Mouse (Mus musculus) kidney, embryonic 14.5 days (tissue): ENCODE results near the gene Gm20716. TPM values are rescaled to one million over a fixed set of nuclear protein-coding genes. Genes with fewer than 3 reads are reported as not detected.

Experiments used
- ATAC-seq: fragments of 200-750 bp; cut with Nextera tagmentation; 2 replicates; pipeline ENCODE4 v1.8.0; 2017; ENCODE audit warnings: moderate number of reproducible peaks, mild to moderate bottlenecking, moderate TSS enrichment, moderate library complexity; ENCODE audit not compliant: low FRiP score, low TSS enrichment
- H3K27ac ChIP-seq: fragments of 300-500 bp; sonication (generic); 2 replicates; pipeline ENCODE4 v1.5.1; 2014; ENCODE audit warnings: low read depth, mild to moderate bottlenecking, low read length, moderate library complexity, mixed read lengths
- H3K27me3 ChIP-seq: fragments of 300-500 bp; sonication (generic); 2 replicates; pipeline ENCODE4 v1.6.1; 2014; ENCODE audit warnings: mild to moderate bottlenecking, low read length; ENCODE audit not compliant: control insufficient read depth, insufficient read depth
- H3K36me3 ChIP-seq: fragments of 300-500 bp; sonication (generic); 2 replicates; pipeline ENCODE4 v1.6.1; 2014; ENCODE audit warnings: low read length, mixed read lengths; ENCODE audit not compliant: control insufficient read depth, insufficient read depth
- H3K4me1 ChIP-seq: fragments of 300-500 bp; sonication (generic); 2 replicates; pipeline ENCODE4 v1.6.1; 2014; ENCODE audit warnings: low read length, mixed read lengths; ENCODE audit not compliant: control insufficient read depth, insufficient read depth
- H3K4me2 ChIP-seq: fragments of 300-500 bp; sonication (generic); replicated peaks from 2 replicates; pipeline ENCODE4 v1.6.1; 2014; ENCODE audit warnings: low read depth, mild to moderate bottlenecking, low read length
- H3K4me3 ChIP-seq: fragments of 300-500 bp; sonication (generic); 2 replicates; pipeline ENCODE4 v1.5.1; 2014; ENCODE audit warnings: mild to moderate bottlenecking, low read length
- H3K9ac ChIP-seq: fragments of 300-500 bp; sonication (generic); 2 replicates; pipeline ENCODE4 v1.6.1; 2014; ENCODE audit warnings: low read depth, mild to moderate bottlenecking, low read length, moderate library complexity
- H3K9me3 ChIP-seq: fragments of 300-500 bp; sonication (generic); 2 replicates; pipeline ENCODE4 v1.6.1; 2016; ENCODE audit warnings: low read length; ENCODE audit not compliant: control insufficient read depth
- WGBS: fragments of 180-500 bp; shearing (Covaris S2); extraction: QIAGEN DNeasy Blood & Tissue Kit; methylation state at CpG from one replicate; pipeline ENCODE4 v1.1.7; 2014; 5-methylcytosine and 5-hydroxymethylcytosine counted together
- polyA plus RNA-seq: library from polyadenylated mRNA; unstranded; fragments of >200 nt; fragmentation: Nextera tagmentation; extraction: Ambion mirVana; gene quantifications from 2 replicates; pipeline ENCODE4 v1.2.1, GENCODE M21; 2014

Gm20716 gene
- polyA plus RNA-seq, 1 experiment from 2014 or later, result 29.9 TPM

DNA sequence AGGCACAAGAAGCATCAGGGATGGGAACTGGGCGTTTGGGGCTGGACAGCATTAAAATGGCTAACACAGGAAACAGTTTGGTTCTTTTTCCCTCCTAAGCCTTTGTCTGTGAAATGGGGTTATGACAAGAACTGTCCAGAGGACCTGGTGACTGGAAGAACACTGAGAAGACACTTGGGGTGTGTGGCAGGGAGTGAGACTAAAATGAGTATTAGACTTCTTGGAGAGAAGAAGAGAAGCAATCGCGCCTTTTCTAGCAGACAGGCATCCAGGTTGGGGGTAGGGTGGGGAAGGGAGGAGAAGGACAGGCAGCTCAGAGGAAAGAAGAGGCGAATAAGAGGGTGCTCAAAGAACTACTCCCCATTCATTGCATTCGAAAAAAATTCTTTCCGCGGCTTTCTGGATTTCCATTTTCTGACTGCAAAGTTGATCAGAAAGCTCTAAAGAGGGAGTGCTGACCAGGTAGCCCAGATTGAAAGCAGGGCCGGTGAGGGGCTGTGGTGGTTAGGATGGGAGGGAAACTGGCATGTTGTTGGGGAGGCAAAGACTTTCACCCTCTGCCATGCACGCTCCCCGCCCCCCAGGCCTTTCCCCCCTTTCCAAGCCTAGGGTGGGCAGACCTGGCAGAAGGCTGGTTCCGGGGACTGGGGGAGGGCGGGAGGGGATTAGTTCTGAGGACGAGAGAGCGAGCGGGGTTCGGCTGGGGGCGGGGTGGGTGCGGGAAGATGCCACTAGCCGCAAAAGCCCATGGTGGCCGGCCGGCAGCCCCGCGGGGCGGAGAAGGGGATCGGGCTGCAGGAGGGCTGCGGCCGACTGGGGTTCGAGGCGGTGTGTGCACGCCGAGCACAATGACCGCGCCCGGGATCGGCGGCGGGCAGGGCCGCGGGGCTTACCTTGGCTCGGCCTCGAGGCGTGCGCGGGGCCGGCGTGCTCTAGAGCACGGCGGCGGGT lies 24.2 kb downstream of the Gm20716 start:
- Histone ChIP-seq H3K27me3 (no peaks in the 10 kb centered on the region), H3K9ac (peak overlapping the region; percentile 99), H3K4me3 (peak overlapping the region; percentile 99), H3K9me3 (0 out of 2 replicates have a peak, but pooled peaks cover 3% of the 10 kb centered on the region), H3K36me3 (peaks cover 44% of the 10 kb centered on the region), H3K27ac (peak overlapping the region; percentile 97), H3K4me1 (peaks cover 12% of the 10 kb centered on the region), H3K4me2 (peak overlapping the region; percentile 50)
- peak; percentile 30 for ATAC-seq
- under 1% methylated on average over 34 of the region's 49 CpGs for WGBS

DNA sequence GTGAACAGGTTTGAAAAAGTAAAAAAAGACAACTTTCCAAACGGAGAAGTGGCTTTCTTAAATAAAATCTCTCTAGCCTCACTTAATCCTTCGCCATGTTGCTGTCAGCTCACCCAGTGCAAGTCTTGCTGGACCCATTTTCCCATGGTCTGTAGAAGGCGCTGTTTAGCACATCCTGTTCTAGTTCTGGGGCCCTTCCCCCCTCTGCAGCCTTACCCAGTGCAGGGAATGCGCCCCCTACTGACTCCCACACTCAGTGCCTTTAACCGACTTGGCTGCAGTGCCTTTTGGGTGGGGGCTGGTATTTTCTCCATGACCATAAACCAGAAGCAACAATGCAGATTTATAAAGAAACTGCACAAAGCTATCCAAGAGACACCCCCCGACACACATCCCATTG lies 24.9 kb downstream of the Gm20716 start:
- peaks cover 42% of the 10 kb centered on the region for H3K36me3 ChIP-seq
- no peaks in the 10 kb centered on the region for H3K27me3 ChIP-seq
- H3K27ac ChIP-seq, result peak overlapping the region; percentile 97
- H3K4me3 ChIP-seq, result peak overlapping the region; percentile 99
- H3K9me3 ChIP-seq, result 0 out of 2 replicates have a peak, but pooled peaks cover 3% of the 10 kb centered on the region
- peak overlapping the region; percentile 99 for H3K9ac ChIP-seq
- peak overlapping the region; percentile 50 for H3K4me2 ChIP-seq
- H3K4me1 ChIP-seq, result peaks cover 17% of the 10 kb centered on the region
- peak; percentile 22; the same call in 1 of the 2 replicates for ATAC-seq
- 7% methylated on average over 6 of the region's 6 CpGs for WGBS

- H3K27me3 ChIP-seq, result no peaks in the 10 kb centered on the region
- ATAC-seq, result no peak
- no peak overlapping the region for H3K27ac ChIP-seq
- WGBS, result 78% methylated on average over 8 of the region's 8 CpGs
- H3K4me3 ChIP-seq, result peak overlapping the region; percentile 99
- 0 out of 2 replicates have a peak, but pooled peaks cover 3% of the 10 kb centered on the region for H3K9me3 ChIP-seq
- no peak overlapping the region; the same call in 1 of the 2 replicates for H3K9ac ChIP-seq
- H3K4me2 ChIP-seq, result peak overlapping the region; percentile 50
- peaks cover 23% of the 10 kb centered on the region for H3K4me1 ChIP-seq
- peaks cover 36% of the 10 kb centered on the region for H3K36me3 ChIP-seq
These were observed 25.6 kb downstream of the Gm20716 start for GRCm38 (mm10) chr2:168204476-168204999.

DNA sequence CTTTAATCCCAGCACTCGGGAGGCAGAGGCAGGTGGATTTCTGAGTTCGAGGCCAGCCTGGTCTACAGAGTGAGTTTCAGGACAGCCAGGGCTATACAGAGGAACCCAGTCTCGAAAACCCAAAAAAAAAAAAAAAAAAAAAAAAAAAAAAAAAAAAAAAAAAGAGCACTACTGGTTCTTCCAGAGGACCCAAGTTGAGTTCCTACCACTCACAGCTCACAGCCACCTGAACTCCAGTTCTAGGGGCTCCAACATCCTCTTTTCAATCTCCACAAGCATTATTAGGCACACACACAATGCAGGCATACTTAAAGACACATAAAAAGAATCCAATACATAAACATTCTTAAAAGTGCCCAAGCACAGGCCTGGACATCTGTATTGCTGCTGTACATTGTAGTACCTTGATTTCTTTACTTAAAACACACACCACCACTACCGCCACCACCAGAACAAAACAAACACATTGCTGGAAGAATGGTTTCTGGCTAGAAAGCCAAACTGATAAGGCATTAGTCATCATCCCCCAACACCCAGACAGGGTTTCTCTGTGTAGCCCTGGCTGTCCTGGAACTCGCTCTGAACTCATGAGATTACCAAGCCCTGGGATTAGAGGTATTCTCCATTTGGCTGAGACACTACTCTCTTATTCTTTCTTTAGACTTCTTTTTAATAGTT lies 30.0 kb downstream of the Gm20716 start:
- no peak for ATAC-seq
- Histone ChIP-seq H3K9ac (no peak overlapping the region), H3K4me2 (no peak overlapping the region; the same call in 1 of the 2 replicates), H3K9me3 (0 out of 2 replicates have a peak, but pooled peaks cover 3% of the 10 kb centered on the region), H3K4me1 (peaks cover 44% of the 10 kb centered on the region), H3K27ac (no peak overlapping the region), H3K36me3 (peaks cover 51% of the 10 kb centered on the region), H3K27me3 (no peaks in the 10 kb centered on the region), H3K4me3 (no peak overlapping the region)
- 86% methylated on average over 4 of the region's 5 CpGs for WGBS

DNA sequence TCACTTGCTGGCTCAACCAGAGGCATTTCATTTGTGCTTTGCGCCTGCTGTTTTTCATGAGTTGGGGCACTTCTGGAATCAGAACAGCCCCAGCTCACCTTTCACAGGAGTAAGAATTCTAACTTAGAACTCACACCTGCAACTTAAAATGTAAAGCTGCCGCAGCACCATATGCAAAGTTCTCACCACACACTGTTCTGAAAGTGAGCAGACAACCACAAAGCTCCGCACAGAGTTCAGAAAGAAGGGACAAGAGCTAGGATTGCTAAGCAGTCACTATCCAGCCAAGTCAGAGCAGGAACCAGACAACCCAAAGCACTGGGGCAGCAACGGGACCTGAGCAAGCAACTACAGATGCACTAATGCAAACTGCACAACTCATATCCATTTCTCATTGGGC lies 30.7 kb downstream of the Gm20716 start:
- no peak overlapping the region for H3K4me3 ChIP-seq
- peaks cover 42% of the 10 kb centered on the region for H3K4me1 ChIP-seq
- H3K9ac ChIP-seq, result 0 out of 2 replicates have a peak overlapping the region, but pooled peaks have one; percentile 12
- H3K9me3 ChIP-seq, result 0 out of 2 replicates have a peak, but pooled peaks cover 3% of the 10 kb centered on the region
- H3K4me2 ChIP-seq, result 0 out of 2 replicates have a peak overlapping the region, but pooled peaks have one; percentile 8
- WGBS, result 86% methylated on average over 4 of the region's 4 CpGs
- no peaks in the 10 kb centered on the region for H3K27me3 ChIP-seq
- ATAC-seq, result no peak
- H3K36me3 ChIP-seq, result peaks cover 52% of the 10 kb centered on the region
- H3K27ac ChIP-seq, result no peak overlapping the region; the same call in 1 of the 2 replicates

- Histone ChIP-seq H3K4me3 (no peak overlapping the region), H3K27me3 (no peaks in the 10 kb centered on the region), H3K36me3 (peaks cover 51% of the 10 kb centered on the region), H3K4me1 (peaks cover 41% of the 10 kb centered on the region), H3K27ac (no peak overlapping the region), H3K9ac (no peak overlapping the region), H3K4me2 (no peak overlapping the region), H3K9me3 (0 out of 2 replicates have a peak, but pooled peaks cover 2% of the 10 kb centered on the region)
- ATAC-seq, result no peak
- WGBS, result 87% methylated on average over 1 of the region's 1 CpGs
These were observed 31.7 kb downstream of the Gm20716 start for GRCm38 (mm10) chr2:168198421-168198820.

- Histone ChIP-seq H3K27ac (no peak overlapping the region), H3K4me3 (no peak overlapping the region), H3K36me3 (peaks cover 49% of the 10 kb centered on the region), H3K4me1 (peaks cover 32% of the 10 kb centered on the region), H3K9ac (no peak overlapping the region), H3K4me2 (no peak overlapping the region), H3K27me3 (no peaks in the 10 kb centered on the region), H3K9me3 (no peaks in the 10 kb centered on the region)
- no peak for ATAC-seq
- WGBS, result 45% methylated on average over 2 of the region's 2 CpGs
These were observed 34.4 kb downstream of the Gm20716 start for GRCm38 (mm10) chr2:168195721-168196120.

DNA sequence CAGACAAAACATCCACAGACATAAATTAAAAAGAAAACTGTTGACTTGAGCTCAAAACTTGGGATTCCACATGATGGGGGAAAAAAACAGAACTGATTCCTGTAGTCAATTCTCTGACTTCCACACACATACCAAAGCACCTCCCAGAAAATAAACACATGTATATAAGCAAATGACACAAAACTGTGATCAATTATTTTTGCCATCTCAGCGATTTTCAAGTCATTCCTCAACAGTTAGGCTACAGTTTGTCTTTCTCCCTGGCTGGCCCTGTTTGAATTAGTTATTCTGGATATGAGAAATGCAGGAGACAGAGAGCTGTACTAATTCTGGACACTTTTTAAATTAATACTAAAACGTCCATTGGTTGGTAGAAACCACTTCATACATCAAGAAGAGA lies 36.5 kb downstream of the Gm20716 start:
- Histone ChIP-seq H3K36me3 (peaks cover 47% of the 10 kb centered on the region), H3K4me3 (no peak overlapping the region), H3K9me3 (no peaks in the 10 kb centered on the region), H3K4me1 (0 out of 2 replicates have a peak, but pooled peaks cover 17% of the 10 kb centered on the region), H3K27me3 (no peaks in the 10 kb centered on the region), H3K27ac (no peak overlapping the region), H3K9ac (no peak overlapping the region), H3K4me2 (no peak overlapping the region)
- WGBS, result 64% methylated on average over 2 of the region's 2 CpGs
- ATAC-seq, result no peak
